Comparison of ENCODE assay signal across 8 mouse cellular contexts in the genomic region with DNA sequence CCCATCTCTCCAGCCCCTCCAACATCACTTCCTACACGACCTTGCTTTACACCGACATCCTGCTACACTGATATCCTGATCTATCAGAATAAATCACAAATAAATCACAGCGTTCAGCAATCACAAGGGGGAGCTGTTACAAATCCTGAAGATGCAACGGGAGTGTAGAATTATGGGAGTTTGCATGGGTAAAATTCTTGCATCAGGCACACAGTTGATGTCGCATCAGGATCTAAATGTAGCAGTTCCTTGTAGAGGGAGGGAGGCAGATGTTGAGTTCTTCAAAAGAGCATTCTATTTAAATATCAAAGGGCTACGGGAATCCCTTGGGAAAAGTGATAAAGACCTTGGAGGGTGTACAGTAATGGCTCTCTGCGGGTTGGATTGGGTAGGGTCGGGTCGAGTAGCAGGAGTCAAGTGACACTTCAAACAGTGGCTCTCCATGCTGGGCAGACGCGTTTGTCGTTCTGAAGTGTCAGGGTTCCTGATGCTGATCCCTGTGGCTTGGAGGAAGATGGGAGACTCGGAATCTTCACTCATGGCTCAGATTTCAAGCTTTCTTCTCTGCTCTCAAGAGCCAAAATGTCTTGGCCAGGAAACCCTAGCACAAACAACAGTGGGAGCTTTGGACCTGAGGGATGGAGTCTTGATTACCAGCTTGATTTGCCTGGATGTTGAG. TPM values are rescaled to one million over a fixed set of nuclear protein-coding genes. Genes with fewer than 3 reads are reported as not detected.
DNase-seq lines count a peak whose midpoint lies in the region; ATAC-seq and TF ChIP-seq lines count a peak whose summit lies in the region.
"Had no signal": no experiment of that assay in that cellular context is flagged by ENCODE, and none has a peak within 500 bp of the region (broad histone marks: within the 10 kb centered on the region; RNA-seq: fewer than 3 reads in every experiment).

No protein-coding gene starts in this region.

- DNase-seq in gastrocnemius, postnatal 10 days = no peak
- DNase-seq in spleen, adult 12 weeks (ENCODE audit: low spot score) = no peak
- no peak for DNase-seq in layer of hippocampus, postnatal 14 days (ENCODE audit: low spot score in 2 of 2)
- DNase-seq: adrenal gland, adult 2 months had no signal

- H3K9me3 ChIP-seq in E14TG2a.4 (ENCODE audit: low read length) (no peaks in the 10 kb centered on the region), ES-Bruce4 (replicated peaks; ENCODE audit: control insufficient read depth, insufficient read depth, low read length, poor library complexity, severe bottlenecking) (no peaks in the 10 kb centered on the region)
- no peaks in the 10 kb centered on the region for H3K9me3 ChIP-seq in forebrain, embryonic 16.5 days (ENCODE audit: control insufficient read depth, low read length)
- H3K9me3 ChIP-seq in midbrain, embryonic 12.5 days = no peaks in the 10 kb centered on the region

- WGBS in forebrain, embryonic 16.5 days = 17% methylated on average over 13 of the region's 13 CpGs
- 18% methylated on average over 13 of the region's 13 CpGs for WGBS in midbrain, embryonic 12.5 days

- peaks cover 40% of the 10 kb centered on the region for H3K4me1 ChIP-seq in E14TG2a.4 (replicated peaks; ENCODE audit: low read depth, low read length)
- H3K4me1 ChIP-seq in ES-Bruce4 (ENCODE audit: control insufficient read depth, insufficient read depth, low read length) = no peaks in the 10 kb centered on the region
- H3K4me1 ChIP-seq in forebrain, embryonic 16.5 days (replicated peaks; ENCODE audit: control insufficient read depth, insufficient read depth, low read length) = peaks cover 2% of the 10 kb centered on the region; the same call in 1 of the 2 replicates
- H3K4me1 ChIP-seq in midbrain, embryonic 12.5 days = peaks cover 15% of the 10 kb centered on the region

- TF ChIP-seq CTCF in E14TG2a.4 (conservative IDR thresholded peaks at IDR 0.05; ENCODE audit: low read length) (no peak), ES-Bruce4 (IDR thresholded peaks at IDR 0.05; ENCODE audit: low read depth, low read length) (no peak)

- no peaks in the 10 kb centered on the region for H3K36me3 ChIP-seq in E14TG2a.4 (ENCODE audit: insufficient read depth, low read length)
- no peaks in the 10 kb centered on the region for H3K36me3 ChIP-seq in ES-Bruce4 (ENCODE audit: control insufficient read depth, insufficient read depth, low read length, poor library complexity, severe bottlenecking)
- H3K36me3 ChIP-seq in forebrain, embryonic 16.5 days (ENCODE audit: control insufficient read depth, insufficient read depth) = no peaks in the 10 kb centered on the region
- no peaks in the 10 kb centered on the region for H3K36me3 ChIP-seq in midbrain, embryonic 12.5 days

- ATAC-seq in forebrain, embryonic 16.5 days = no peak
- peak; percentile 41; the same call in 1 of the 2 replicates for ATAC-seq in midbrain, embryonic 12.5 days (ENCODE audit: low FRiP score, low read depth)

- peak overlapping the region; percentile 29 for H3K4me2 ChIP-seq in forebrain, embryonic 16.5 days (ENCODE audit: low read length)
- peak overlapping the region; percentile 43 for H3K4me2 ChIP-seq in midbrain, embryonic 12.5 days (replicated peaks)

- H3K27me3 ChIP-seq in E14TG2a.4 (ENCODE audit: insufficient read depth, low read length) = peaks cover 87% of the 10 kb centered on the region
- H3K27me3 ChIP-seq in ES-Bruce4 (ENCODE audit: control insufficient read depth, insufficient read depth, low read length, poor library complexity, severe bottlenecking) = no peaks in the 10 kb centered on the region
- peaks cover 7% of the 10 kb centered on the region; the same call in 1 of the 2 replicates for H3K27me3 ChIP-seq in forebrain, embryonic 16.5 days (replicated peaks; ENCODE audit: control insufficient read depth, insufficient read depth, low read length)
- H3K27me3 ChIP-seq in midbrain, embryonic 12.5 days = peaks cover 42% of the 10 kb centered on the region

- 0 out of 2 replicates have a peak, but pooled peaks have one; percentile 21 for TF ChIP-seq EP300 in ES-Bruce4 (IDR thresholded peaks at IDR 0.05; ENCODE audit: insufficient read depth, low read depth, low read length)

- H3K4me3 ChIP-seq in E14TG2a.4 (replicated peaks; ENCODE audit: low read length) (peak overlapping the region; percentile 58), ES-Bruce4 (ENCODE audit: low read depth, low read length) (peak overlapping the region; percentile 3; the same call in 1 of the 2 replicates)
- H3K4me3 ChIP-seq in forebrain, embryonic 16.5 days (replicated peaks; ENCODE audit: low read length) = no peak overlapping the region; the same call in 1 of the 2 replicates
- peak overlapping the region; percentile 22 for H3K4me3 ChIP-seq in midbrain, embryonic 12.5 days

- no peak overlapping the region for H3K27ac ChIP-seq in ES-Bruce4 (ENCODE audit: insufficient read depth, low read length)
- H3K27ac ChIP-seq in forebrain, embryonic 16.5 days (ENCODE audit: low read length) = no peak overlapping the region
- no peak overlapping the region for H3K27ac ChIP-seq in midbrain, embryonic 12.5 days (replicated peaks)

- no peak for TF ChIP-seq POLR2A in ES-Bruce4 (IDR thresholded peaks at IDR 0.05; ENCODE audit: insufficient read depth, low read length)

- no peak overlapping the region for H3K9ac ChIP-seq in ES-Bruce4 (ENCODE audit: low read depth, poor library complexity, severe bottlenecking)
- H3K9ac ChIP-seq in forebrain, embryonic 16.5 days (replicated peaks; ENCODE audit: low read depth, low read length) = no peak overlapping the region
- H3K9ac ChIP-seq in midbrain, embryonic 12.5 days (replicated peaks) = no peak overlapping the region

RNA-seq across cellular contexts. Expression of a gene that starts 16.0 kb away (rescaled TPM):
- polyA plus RNA-seq in ES-Bruce4 (2011; ENCODE audit: insufficient read depth, insufficient read length, low read depth, missing spikeins) = 2.9 and 3.5 TPM in 2 replicates
- 1.9 TPM in 2 replicates for polyA plus RNA-seq in forebrain, embryonic 16.5 days (2015; fragmentation: Nextera tagmentation; extraction: Ambion mirVana)
- 4.4 and 5.1 TPM in 2 replicates for polyA plus RNA-seq in midbrain, embryonic 12.5 days (2016; fragmentation: Nextera tagmentation; extraction: Ambion mirVana)
- 1 to 10 TPM; 4.5 to 7.4 TPM for total RNA-seq in gastrocnemius, postnatal 10 days (2021)
- total RNA-seq in layer of hippocampus, postnatal 14 days (2021) = 100 to 1,000 TPM; 121 to 123 TPM
- polyA plus RNA-seq: adrenal gland, adult 2 months had no signal
